Mouse (Mus musculus) layer of hippocampus, postnatal 10 days (tissue): ENCODE results near the gene Des. TPM values are rescaled to one million over a fixed set of nuclear protein-coding genes. Genes with fewer than 3 reads are reported as not detected.

ENCODE experiments used
- DNase-seq, 2 experiments: peaks; one replicate each; pipeline ENCODE4 v3.0.0; 2021; ENCODE audit warnings: low spot score in 2 of 2
- long read RNA-seq: library from polyadenylated mRNA; stranded (forward); transcript quantifications from one replicate; pipeline ENCODE4 v2.0.0, GENCODE M21; 2023
- total RNA-seq, 2 experiments: library from RNA; stranded (reverse); gene quantifications; 2 replicates each; pipeline ENCODE4 v1.2.3; 2021

Des gene
- total RNA-seq = 1 to 10 TPM; 1.2 to 1.8 TPM
- long read RNA-seq, partial matches to known transcripts = 1 of 2 reads
- long read RNA-seq, other reads (novel, unspliced or antisense) = 0 of 2 reads

DNA sequence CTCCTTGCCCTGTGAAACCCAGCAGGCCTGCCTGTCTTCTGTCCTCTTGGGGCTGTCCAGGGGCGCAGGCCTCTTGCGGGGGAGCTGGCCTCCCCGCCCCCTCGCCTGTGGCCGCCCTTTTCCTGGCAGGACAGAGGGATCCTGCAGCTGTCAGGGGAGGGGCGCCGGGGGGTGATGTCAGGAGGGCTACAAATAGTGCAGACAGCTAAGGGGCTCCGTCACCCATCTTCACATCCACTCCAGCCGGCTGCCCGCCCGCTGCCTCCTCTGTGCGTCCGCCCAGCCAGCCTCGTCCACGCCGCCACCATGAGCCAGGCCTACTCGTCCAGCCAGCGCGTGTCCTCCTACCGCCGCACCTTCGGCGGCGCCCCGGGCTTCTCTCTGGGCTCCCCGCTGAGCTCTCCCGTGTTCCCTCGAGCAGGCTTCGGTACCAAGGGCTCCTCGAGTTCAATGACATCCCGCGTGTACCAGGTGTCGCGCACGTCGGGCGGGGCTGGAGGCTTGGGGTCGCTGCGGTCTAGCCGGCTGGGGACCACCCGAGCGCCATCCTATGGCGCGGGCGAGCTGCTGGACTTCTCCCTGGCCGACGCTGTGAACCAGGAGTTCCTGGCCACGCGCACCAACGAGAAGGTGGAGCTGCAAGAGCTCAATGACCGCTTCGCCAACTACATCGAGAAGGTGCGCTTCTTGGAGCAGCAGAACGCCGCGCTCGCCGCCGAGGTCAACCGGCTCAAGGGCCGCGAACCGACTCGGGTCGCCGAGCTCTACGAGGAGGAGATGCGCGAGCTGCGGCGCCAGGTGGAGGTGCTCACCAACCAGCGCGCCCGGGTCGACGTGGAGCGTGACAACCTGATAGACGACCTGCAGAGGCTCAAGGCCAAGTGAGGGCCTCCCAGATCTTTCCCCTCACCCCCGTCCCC is at the start of gene Des:
Gene Des (plus strand): TSS at position 218 of the 920 bp plus-strand sequence.
- DNase-seq = no peak

DNA sequence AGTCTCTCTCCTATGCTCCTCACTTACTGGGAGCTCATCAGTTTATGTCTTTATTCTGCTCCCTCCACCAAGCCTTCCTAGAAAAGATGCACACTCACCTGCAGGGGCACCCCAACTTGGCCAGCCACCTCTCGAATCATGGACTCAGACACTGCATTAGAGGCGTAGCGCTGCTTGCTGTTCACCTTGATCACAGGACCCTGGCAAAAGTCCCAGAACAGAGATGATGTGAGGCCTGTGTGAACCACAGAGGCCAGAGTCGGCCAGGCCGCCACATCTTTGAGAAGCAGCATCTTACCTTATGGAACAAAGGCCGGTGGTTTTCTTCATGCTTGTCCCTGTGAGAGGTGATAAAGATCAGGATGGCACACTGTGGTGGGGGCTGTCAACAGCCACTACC is 48.4 kb upstream of the Des start:
- no peak for DNase-seq

DNA sequence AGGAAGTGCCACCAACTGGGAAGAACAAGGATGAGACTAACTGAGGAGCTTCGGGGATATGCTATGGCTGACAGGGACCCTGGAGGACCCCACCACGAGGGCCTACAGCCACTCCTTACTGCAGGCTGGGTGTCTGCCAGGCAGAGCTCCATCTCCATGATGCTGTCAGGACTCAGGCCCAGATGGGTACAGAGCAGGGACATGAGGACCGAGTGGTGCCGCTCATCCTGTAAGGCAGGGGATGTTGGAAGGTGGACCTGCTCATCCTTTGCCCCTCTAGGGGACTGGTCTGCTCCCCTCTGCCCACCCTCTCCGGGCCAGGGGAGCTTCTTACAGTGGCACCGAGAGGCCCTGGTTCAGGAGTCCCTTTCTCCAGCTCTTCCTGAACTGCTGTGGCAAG is 45.1 kb upstream of the Des start:
- DNase-seq = no peak

DNA sequence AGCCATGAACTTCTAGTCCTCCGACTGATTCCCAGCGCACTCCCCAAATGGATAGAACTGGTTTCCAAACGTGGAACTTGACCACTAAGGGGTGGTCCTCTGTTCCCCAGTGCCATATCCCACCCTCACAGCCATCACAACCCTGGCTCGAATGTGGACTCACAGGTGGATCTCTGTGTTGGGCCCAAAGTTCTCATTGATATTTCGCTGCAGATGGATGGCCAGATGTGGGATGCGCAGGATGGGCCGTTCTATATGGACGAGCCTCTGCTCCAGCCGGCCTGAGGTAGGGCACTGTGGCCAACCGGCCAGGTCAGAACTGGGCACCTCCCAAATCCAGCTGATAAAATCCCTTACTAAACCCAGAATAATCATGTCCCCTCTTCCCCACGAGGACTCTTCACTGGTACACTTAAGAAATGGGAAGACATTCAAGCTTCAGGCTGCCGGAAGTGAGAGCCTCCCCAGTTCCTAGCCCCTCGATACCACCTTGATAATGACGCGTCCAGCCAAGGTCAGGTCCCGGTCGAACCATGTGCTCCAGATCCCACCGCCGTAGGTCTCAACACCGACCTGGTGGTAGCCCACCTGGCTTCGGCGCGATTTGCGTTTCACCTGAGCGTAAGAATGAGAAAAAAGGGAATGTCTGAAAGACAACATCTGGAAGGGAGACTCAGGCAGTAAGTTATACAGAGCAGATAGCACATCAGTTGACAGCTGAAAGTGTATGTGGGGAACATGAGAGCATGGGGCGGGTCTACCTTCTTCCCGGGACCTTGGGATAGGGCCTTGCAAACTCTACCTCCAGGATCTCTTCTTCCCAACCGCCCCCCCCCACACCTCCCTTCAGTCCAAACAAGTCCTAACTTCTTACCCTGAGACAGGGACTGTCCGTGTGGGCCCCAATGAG is 44.4 kb upstream of the Des start:
- DNase-seq = no peak

GRCm38 (mm10) chr1:75316861-75317240 is 43.3 kb upstream of the Des start:
- peak; percentile 78 to 82 for DNase-seq

GRCm38 (mm10) chr1:75317241-75318201 is 42.6 kb upstream of the Des start, which contains the start of gene Dnpep:
Gene Dnpep (minus strand): TSS chr1:75317990.
- DNase-seq = peak; percentile 100

- DNase-seq = no peak
These were observed 41.8 kb upstream of the Des start for GRCm38 (mm10) chr1:75318301-75318700.

GRCm38 (mm10) chr1:75318736-75319135 is 41.4 kb upstream of the Des start:
- no peak for DNase-seq

DNA sequence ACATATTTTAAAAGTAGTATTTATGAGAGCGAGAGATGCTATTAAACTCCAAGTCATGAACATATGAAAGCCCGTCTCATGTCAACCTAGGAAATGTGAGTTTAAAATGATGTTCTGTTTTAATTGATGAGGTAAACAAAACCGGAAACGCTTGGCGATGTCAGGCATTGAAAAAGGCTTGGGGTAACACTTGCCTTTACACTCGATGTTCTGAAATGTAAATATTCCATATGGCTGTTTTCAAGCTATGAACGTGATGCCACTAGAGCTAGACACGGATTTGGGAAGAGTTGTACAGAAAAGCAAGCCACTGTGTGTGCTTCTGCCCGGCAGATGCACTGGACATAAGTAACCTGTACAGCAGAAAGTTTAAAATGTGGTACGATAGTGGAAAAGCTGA is 41.0 kb upstream of the Des start:
- no peak for DNase-seq

DNA sequence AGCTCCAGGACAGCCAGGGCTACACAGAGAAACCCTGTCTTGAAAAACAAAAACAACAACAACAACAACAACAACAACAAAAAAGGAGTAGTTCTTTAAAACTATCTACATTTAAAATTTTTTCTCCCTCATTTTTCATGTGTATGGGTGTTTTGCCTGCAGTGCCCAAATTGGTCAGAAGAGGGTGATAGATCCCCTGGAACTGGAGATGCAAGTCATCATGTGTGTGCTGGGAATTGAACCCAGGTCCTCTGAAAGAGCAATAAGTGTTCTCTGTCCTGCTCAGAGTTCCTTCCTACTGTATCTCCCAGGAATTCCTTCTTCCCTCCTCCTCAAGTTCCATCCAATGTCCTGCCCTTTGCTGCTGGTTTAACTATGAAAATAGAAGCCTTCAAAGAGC is 32.7 kb upstream of the Des start:
- DNase-seq = no peak

DNA sequence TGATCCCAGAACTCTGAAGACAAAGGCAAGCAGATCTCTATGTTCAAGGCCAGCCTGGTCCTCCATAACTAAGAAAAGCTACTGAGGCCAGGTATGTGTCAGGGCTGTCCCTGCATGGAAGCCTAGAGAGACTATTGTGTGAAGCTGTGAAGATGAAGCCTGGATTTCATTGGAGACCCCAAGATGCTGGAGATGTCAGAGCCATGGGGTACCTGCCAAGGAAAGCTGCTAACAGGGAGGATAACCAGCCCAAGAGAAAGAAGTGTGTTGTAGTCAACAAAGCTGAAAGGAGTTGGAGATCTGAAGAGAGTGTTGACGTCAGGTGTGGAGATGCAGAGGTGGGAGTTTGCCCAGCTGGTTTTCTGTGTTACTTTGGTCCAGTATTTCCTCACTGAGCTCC is 28.9 kb upstream of the Des start:
- no peak for DNase-seq

DNA sequence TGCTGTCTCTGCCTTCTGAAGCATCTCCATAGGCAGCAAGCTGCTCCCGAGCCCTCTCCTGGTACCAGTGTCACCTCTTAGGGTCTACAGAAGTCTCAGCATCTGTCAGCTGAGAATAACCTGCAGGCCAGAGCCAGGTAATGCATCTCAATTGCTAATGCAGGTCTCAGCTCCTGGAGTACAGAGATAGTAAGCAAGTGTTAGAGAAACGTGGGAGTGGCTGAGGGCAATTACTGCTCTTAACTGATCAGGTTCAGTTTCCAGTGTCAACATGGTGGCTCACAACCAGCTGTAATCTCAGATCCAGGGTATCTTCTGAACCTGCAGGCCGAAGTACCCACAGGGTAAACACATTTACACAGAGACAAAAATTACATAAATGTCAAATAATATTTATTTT is 23.7 kb upstream of the Des start:
- DNase-seq = no peak

- DNase-seq = no peak
These were observed 23.0 kb upstream of the Des start for GRCm38 (mm10) chr1:75337097-75337496.

GRCm38 (mm10) chr1:75338091-75338694 is 21.9 kb upstream of the Des start:
- peak; percentile 54 to 56 for DNase-seq

DNA sequence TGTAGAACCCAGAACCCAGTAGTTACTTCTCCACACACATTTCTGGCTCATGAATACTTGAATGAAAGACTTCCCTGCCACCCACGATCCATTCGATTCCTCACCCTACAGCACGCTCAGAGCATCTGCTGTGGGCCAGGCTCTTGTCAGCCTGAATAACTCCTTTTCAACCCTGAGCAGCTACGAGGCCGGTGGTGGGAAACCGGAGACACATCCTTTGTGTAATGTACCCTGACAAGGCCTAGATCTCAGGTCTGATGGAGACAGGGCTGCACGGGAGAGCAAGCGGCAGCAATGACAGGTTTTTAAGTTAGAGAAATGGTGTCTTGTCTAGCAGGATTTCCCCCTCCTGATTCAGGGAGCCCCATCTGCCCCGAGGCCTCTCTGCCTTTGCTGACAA is 20.8 kb upstream of the Des start:
- DNase-seq = peak; percentile 34 to 41

DNA sequence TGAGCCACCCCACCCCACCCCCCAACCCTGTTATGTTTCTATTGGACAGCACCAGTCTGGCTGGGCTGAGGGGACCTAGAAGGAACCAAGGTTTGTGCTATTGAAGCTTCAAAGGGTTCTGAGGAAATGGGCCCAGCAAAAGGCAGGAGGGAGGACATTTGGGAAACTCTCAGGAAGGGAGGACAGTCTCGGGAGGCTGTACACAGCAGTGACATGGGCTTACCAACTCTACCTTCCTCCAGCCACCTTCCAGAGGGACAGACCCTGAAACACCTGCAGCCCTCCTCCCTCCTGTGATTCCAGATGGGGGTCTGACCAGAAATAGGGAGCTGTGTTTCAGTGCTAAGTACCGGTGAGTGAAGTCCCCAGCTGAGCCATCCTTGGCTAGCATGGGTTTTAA is 19.6 kb upstream of the Des start:
- no peak for DNase-seq

GRCm38 (mm10) chr1:75342874-75343416 is 17.2 kb upstream of the Des start:
- peak; percentile 78 to 79 for DNase-seq

- DNase-seq = no peak
These were observed 15.7 kb upstream of the Des start for GRCm38 (mm10) chr1:75344291-75345035.
